Mouse (Mus musculus) kidney, postnatal 0 days (tissue): ENCODE data around the gene Slc1a2. TPM values are rescaled to one million over a fixed set of nuclear protein-coding genes. Genes with fewer than 3 reads are reported as not detected.

Experiments
- ATAC-seq: fragments of 200-750 bp; cut with Nextera tagmentation; replicated peaks from 2 replicates; pipeline ENCODE4 v1.8.0; 2017; ENCODE audit warnings: low read depth, moderate number of reproducible peaks, moderate TSS enrichment, moderate library complexity; ENCODE audit not compliant: low FRiP score
- DNase-seq: peaks from one replicate; pipeline ENCODE4 v3.0.0-alpha.2; 2016; ENCODE audit warnings: low spot score
- H3K27ac ChIP-seq: fragments of 300-500 bp; sonication (generic); 2 replicates; pipeline ENCODE4 v1.5.1; 2014; ENCODE audit warnings: mild to moderate bottlenecking
- H3K27me3 ChIP-seq: fragments of 300-500 bp; sonication (generic); 2 replicates; pipeline ENCODE4 v1.6.1; 2014; ENCODE audit warnings: low read length, mixed read lengths; ENCODE audit not compliant: insufficient read depth
- H3K36me3 ChIP-seq: fragments of 300-500 bp; sonication (generic); 2 replicates; pipeline ENCODE4 v1.6.1; 2014; ENCODE audit warnings: low read length, mixed read lengths; ENCODE audit not compliant: insufficient read depth
- H3K4me1 ChIP-seq: fragments of 300-500 bp; sonication (generic); replicated peaks from 2 replicates; pipeline ENCODE4 v1.6.1; 2014; ENCODE audit warnings: antibody characterized with exemption, low read length, mixed read lengths; ENCODE audit not compliant: insufficient read depth
- H3K4me2 ChIP-seq: fragments of 300-500 bp; sonication (generic); 2 replicates; pipeline ENCODE4 v1.6.1; 2014; ENCODE audit warnings: mild to moderate bottlenecking, low read length, moderate library complexity, mixed read lengths
- H3K4me3 ChIP-seq: fragments of 300-500 bp; sonication (generic); replicated peaks from 2 replicates; pipeline ENCODE4 v1.5.1; 2014; ENCODE audit warnings: low read depth, low read length
- H3K9ac ChIP-seq: fragments of 300-500 bp; sonication (generic); 2 replicates; pipeline ENCODE4 v1.6.1; 2014; ENCODE audit warnings: low read depth, low read length
- H3K9me3 ChIP-seq: fragments of 300-500 bp; sonication (generic); replicated peaks from 2 replicates; pipeline ENCODE4 v1.6.1; 2016; ENCODE audit warnings: low read length, inconsistent platforms, mixed read lengths
- CTCF ChIP-seq: IDR thresholded peaks from 2 replicates; pipeline ENCODE4 v1.5.1; 2016; ENCODE audit warnings: antibody characterized with exemption, low read depth, mild to moderate bottlenecking, moderate library complexity
- WGBS: fragments of 180-500 bp; shearing (Covaris S2); extraction: QIAGEN DNeasy Blood & Tissue Kit; methylation state at CpG from one replicate; pipeline ENCODE4 v1.1.7; 2014; 5-methylcytosine and 5-hydroxymethylcytosine counted together
- polyA plus RNA-seq: library from polyadenylated mRNA; unstranded; fragments of >200 nt; fragmentation: Nextera tagmentation; extraction: Ambion mirVana; gene quantifications from 2 replicates; pipeline ENCODE4 v1.2.1, GENCODE M21; 2015

Slc1a2 gene
- polyA plus RNA-seq, 1 experiment from 2014 or later = 0.13 TPM

DNA sequence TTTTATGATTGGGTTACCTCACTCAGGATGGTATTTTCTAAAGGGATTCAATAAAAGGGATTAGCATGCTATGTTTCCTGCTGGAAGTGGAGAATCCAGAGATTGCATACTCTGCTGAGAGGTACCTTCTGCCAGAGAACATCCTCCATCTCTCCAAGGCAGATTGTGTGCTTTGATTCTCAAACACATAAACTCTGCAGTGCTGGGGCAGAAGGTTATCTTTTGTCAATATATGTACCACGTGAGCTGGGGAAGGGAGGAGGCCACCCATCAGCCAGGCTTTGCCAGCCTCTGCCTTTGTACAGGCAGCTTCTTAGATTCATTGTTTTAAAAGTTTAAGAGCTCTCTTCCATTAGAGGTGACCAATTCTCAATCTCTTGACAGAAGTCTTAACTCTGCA lies 57.3 kb downstream of the Slc1a2 start:
- no peaks in the 10 kb centered on the region for H3K9me3 ChIP-seq
- no peak overlapping the region for H3K4me2 ChIP-seq
- H3K4me3 ChIP-seq = no peak overlapping the region
- DNase-seq (no peak), ATAC-seq (no peak)
- H3K9ac ChIP-seq = no peak overlapping the region
- no peak for TF ChIP-seq CTCF
- WGBS = 27% methylated on average over 1 of the region's 1 CpGs
- H3K27ac ChIP-seq = no peak overlapping the region
- no peaks in the 10 kb centered on the region for H3K36me3 ChIP-seq
- no peaks in the 10 kb centered on the region for H3K4me1 ChIP-seq
- no peaks in the 10 kb centered on the region for H3K27me3 ChIP-seq

DNA sequence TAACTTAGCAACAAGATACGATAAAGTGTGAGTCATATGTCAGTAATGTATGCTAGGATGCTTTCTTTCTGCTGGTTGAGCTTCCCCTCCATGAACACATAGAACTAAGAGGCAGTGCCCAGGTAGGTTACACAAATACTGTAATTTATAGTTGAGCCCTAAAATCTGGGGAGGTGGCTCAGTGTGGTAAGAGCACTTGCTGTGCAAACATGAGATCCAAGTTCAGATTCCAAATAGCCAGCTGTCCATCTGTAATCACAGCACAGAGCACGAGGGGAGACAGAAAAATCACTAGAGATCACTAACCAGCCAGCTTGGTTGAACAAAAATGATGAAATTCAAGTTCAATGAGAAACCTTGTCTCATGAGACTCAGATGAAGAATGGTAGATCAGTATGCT lies 63.4 kb downstream of the Slc1a2 start:
- H3K9ac ChIP-seq = no peak overlapping the region
- ATAC-seq = no peak
- no peaks in the 10 kb centered on the region for H3K36me3 ChIP-seq
- no peak overlapping the region for H3K4me2 ChIP-seq
- 69% methylated on average over 2 of the region's 2 CpGs for WGBS
- no peaks in the 10 kb centered on the region for H3K27me3 ChIP-seq
- no peak overlapping the region for H3K27ac ChIP-seq
- H3K9me3 ChIP-seq = no peaks in the 10 kb centered on the region
- DNase-seq = no peak
- no peak overlapping the region for H3K4me3 ChIP-seq
- no peaks in the 10 kb centered on the region for H3K4me1 ChIP-seq
- no peak for TF ChIP-seq CTCF

GRCm38 (mm10) chr2:102725054-102725453 lies 66.6 kb downstream of the Slc1a2 start:
- no peak for TF ChIP-seq CTCF
- Histone ChIP-seq H3K27me3 (no peaks in the 10 kb centered on the region), H3K36me3 (no peaks in the 10 kb centered on the region), H3K9ac (no peak overlapping the region), H3K27ac (no peak overlapping the region), H3K4me3 (no peak overlapping the region), H3K4me2 (no peak overlapping the region), H3K4me1 (no peaks in the 10 kb centered on the region), H3K9me3 (no peaks in the 10 kb centered on the region)
- 68% methylated on average over 3 of the region's 3 CpGs for WGBS
- ATAC-seq = no peak
- no peak for DNase-seq

DNA sequence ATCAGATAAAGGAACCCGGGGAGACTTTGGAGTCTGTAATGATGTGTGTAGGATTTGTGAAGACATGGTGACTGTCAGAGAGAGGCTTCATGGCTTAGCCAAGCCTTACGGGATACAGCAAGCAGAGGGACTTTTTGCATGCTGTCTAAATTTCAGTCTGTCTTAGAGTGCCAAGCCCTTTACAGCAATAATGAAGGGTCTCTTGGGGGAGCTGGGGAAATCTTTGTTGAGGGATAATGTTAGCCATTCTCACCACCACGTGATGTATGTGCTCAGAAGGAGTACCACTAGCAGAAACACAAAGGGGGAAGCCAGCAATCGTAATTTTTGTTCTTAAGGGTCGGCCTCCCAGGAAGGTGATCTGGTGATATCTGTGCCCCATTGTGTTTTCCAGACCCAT lies 71.9 kb downstream of the Slc1a2 start:
- WGBS = 67% methylated on average over 5 of the region's 5 CpGs
- no peak for DNase-seq

DNA sequence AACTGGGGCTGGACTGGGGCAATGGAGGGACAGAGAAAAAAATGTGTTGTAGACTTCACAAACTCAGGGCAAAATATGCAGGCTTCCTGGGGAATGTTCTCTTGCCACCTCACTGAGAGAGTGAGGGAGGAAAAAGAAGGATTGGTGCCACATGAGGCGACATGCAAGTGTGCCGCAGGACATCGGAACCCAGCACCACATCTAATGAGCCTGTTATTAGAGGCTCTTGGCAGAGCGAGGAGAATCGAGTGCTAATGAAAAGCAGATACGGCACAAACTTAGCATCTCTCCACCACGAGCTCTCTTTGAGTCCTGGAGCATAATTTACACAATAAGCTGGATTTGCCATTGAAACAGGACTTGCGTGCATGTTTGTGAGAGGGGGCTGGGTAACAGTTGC lies 72.3 kb downstream of the Slc1a2 start:
- H3K4me3 ChIP-seq = no peak overlapping the region
- ATAC-seq (no peak), DNase-seq (no peak)
- H3K27ac ChIP-seq = no peak overlapping the region
- WGBS = 84% methylated on average over 8 of the region's 8 CpGs
- H3K4me2 ChIP-seq = no peak overlapping the region
- H3K36me3 ChIP-seq = no peaks in the 10 kb centered on the region
- H3K27me3 ChIP-seq = no peaks in the 10 kb centered on the region
- H3K9me3 ChIP-seq = no peaks in the 10 kb centered on the region
- H3K9ac ChIP-seq = no peak overlapping the region
- no peaks in the 10 kb centered on the region for H3K4me1 ChIP-seq
- TF ChIP-seq CTCF = no peak

More for the DNA sequence above, 71.9 kb downstream of the Slc1a2 start:
- Histone ChIP-seq H3K27me3 (no peaks in the 10 kb centered on the region), H3K9ac (no peak overlapping the region), H3K4me2 (no peak overlapping the region), H3K4me3 (no peak overlapping the region), H3K4me1 (no peaks in the 10 kb centered on the region), H3K36me3 (no peaks in the 10 kb centered on the region), H3K27ac (no peak overlapping the region), H3K9me3 (no peaks in the 10 kb centered on the region)
- ATAC-seq = no peak
- TF ChIP-seq CTCF = no peak

DNA sequence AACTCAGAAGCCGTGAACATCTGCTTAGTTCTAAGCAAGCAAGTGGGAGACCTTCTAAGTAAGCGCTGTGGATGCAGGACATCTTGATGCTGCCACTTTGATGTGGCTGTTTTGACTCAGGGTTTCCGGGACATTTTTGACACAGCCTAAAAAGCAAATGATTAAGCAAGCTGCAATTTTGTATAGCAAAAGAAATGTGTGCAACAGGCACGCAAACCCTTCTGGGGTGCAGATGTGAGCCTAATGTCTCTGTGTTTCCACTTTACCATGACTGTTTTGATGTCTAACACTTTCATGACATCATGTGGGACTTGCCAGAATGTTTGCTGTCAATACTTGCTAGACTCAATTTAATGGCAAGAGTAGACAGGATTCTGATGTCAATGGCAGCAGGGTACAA lies 74.7 kb downstream of the Slc1a2 start:
- 82% methylated on average over 4 of the region's 4 CpGs for WGBS
- Histone ChIP-seq H3K9ac (no peak overlapping the region), H3K4me2 (no peak overlapping the region), H3K27me3 (no peaks in the 10 kb centered on the region), H3K27ac (no peak overlapping the region), H3K4me1 (no peaks in the 10 kb centered on the region), H3K4me3 (no peak overlapping the region), H3K9me3 (no peaks in the 10 kb centered on the region), H3K36me3 (no peaks in the 10 kb centered on the region)
- TF ChIP-seq CTCF = no peak
- ATAC-seq (no peak), DNase-seq (no peak)

DNA sequence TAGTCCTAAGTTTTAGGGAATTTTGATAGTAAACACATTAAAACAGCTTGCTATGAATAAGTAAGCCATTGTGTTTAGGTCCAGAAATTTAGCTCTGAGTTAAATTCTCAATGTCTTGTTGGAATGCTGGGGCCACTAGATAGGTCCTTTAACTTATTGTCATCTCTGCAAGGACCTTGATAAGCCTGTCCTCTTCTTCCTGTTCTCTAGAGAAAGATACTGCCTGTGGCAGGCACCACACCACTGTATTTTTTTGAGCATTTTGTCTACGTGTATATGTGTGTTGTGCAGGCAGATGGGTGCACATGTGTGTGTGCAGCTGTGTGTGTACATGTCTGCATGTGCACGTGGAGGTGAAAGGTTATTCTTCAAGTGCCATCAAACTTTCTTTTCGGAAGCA lies 75.6 kb downstream of the Slc1a2 start:
- Histone ChIP-seq H3K9ac (no peak overlapping the region), H3K4me1 (no peaks in the 10 kb centered on the region), H3K9me3 (no peaks in the 10 kb centered on the region), H3K27me3 (no peaks in the 10 kb centered on the region), H3K4me3 (no peak overlapping the region), H3K4me2 (no peak overlapping the region), H3K36me3 (no peaks in the 10 kb centered on the region), H3K27ac (no peak overlapping the region)
- ATAC-seq = no peak
- WGBS = 81% methylated on average over 3 of the region's 3 CpGs
- DNase-seq = no peak
- no peak for TF ChIP-seq CTCF
